In genomic region chr8:12502321-12502775, GRCm38 (mm10) we compare ENCODE assay signal across 8 mouse cellular contexts.
DNase-seq lines count a peak whose midpoint lies in the region; ATAC-seq and TF ChIP-seq lines count a peak whose summit lies in the region.

No protein-coding gene starts in this region.

- no peak; the same call in 1 of the 2 replicates for ATAC-seq in kidney, embryonic 14.5 days (ENCODE audit: low FRiP score, low TSS enrichment)
- ATAC-seq in forebrain, embryonic 11.5 days (replicated peaks; ENCODE audit: low FRiP score) = peak; percentile 83
- ATAC-seq in limb, embryonic 12.5 days (ENCODE audit: insufficient number of reproducible peaks, insufficient read depth, low FRiP score, low TSS enrichment, low read depth) = no peak
- ATAC-seq in neural tube, embryonic 14.5 days (ENCODE audit: low read depth) = peak; percentile 70
- no peak for ATAC-seq in megakaryocyte progenitor cell, adult 5-6 weeks (replicated peaks; ENCODE audit: poor library complexity)

- no peak overlapping the region for H3K9ac ChIP-seq in kidney, embryonic 14.5 days (ENCODE audit: low read depth, low read length)
- peak overlapping the region; percentile 28; the same call in 1 of the 2 replicates for H3K9ac ChIP-seq in forebrain, embryonic 11.5 days (ENCODE audit: low read length)
- H3K9ac ChIP-seq in limb, embryonic 12.5 days (replicated peaks) = no peak overlapping the region; the same call in 1 of the 2 replicates
- H3K9ac ChIP-seq in neural tube, embryonic 14.5 days (replicated peaks; ENCODE audit: low read depth, low read length) = peak overlapping the region; percentile 37; the same call in 1 of the 2 replicates

- peaks cover 74% of the 10 kb centered on the region for H3K27me3 ChIP-seq in kidney, embryonic 14.5 days (ENCODE audit: control insufficient read depth, insufficient read depth, low read length)
- no peaks in the 10 kb centered on the region for H3K27me3 ChIP-seq in kidney, adult 2 months (replicated peaks; ENCODE audit: control insufficient read depth, insufficient read depth, low read length)
- no peaks in the 10 kb centered on the region; the same call in 1 of the 2 replicates for H3K27me3 ChIP-seq in forebrain, embryonic 11.5 days (ENCODE audit: control insufficient read depth, insufficient read depth, low read length)
- peaks cover 91% of the 10 kb centered on the region for H3K27me3 ChIP-seq in limb, embryonic 12.5 days
- peaks cover 18% of the 10 kb centered on the region for H3K27me3 ChIP-seq in neural tube, embryonic 14.5 days (ENCODE audit: control insufficient read depth, insufficient read depth, low read length)

- H3K27ac ChIP-seq in kidney, embryonic 14.5 days (ENCODE audit: low read depth, low read length) = no peak overlapping the region
- H3K27ac ChIP-seq in kidney, adult 2 months (ENCODE audit: insufficient read depth, low read depth, low read length) = no peak overlapping the region
- peak overlapping the region; percentile 92 for H3K27ac ChIP-seq in forebrain, embryonic 11.5 days (ENCODE audit: low read depth, low read length)
- no peak overlapping the region for H3K27ac ChIP-seq in limb, embryonic 12.5 days
- H3K27ac ChIP-seq in neural tube, embryonic 14.5 days (ENCODE audit: low read depth, low read length) = no peak overlapping the region

- DNase-seq in kidney, adult 2 months = no peak
- peak; percentile 84 for DNase-seq in forebrain, embryonic 11.5 days (ENCODE audit: low spot score)
- DNase-seq in layer of hippocampus, postnatal 25 days (ENCODE audit: extremely low spot score in 1 of 2, low spot score in 1 of 2) = no peak
- no peak for DNase-seq in natural killer cell, adult 2 months (ENCODE audit: low spot score in 2 of 2)

- H3K4me1 ChIP-seq in kidney, embryonic 14.5 days (ENCODE audit: control insufficient read depth, insufficient read depth, low read length) = peaks cover 5% of the 10 kb centered on the region; the same call in 1 of the 2 replicates
- no peaks in the 10 kb centered on the region for H3K4me1 ChIP-seq in kidney, adult 2 months (ENCODE audit: control insufficient read depth, insufficient read depth, low read length)
- H3K4me1 ChIP-seq in forebrain, embryonic 11.5 days (replicated peaks; ENCODE audit: control insufficient read depth, insufficient read depth, low read length) = peaks cover 47% of the 10 kb centered on the region
- peaks cover 14% of the 10 kb centered on the region for H3K4me1 ChIP-seq in limb, embryonic 12.5 days (replicated peaks)
- peaks cover 11% of the 10 kb centered on the region; the same call in 1 of the 2 replicates for H3K4me1 ChIP-seq in neural tube, embryonic 14.5 days (ENCODE audit: control insufficient read depth, insufficient read depth, low read length)

- WGBS in kidney, embryonic 14.5 days = under 1% methylated on average over 22 of the region's 22 CpGs
- WGBS in kidney, adult 2 months = 2% methylated on average over 22 of the region's 22 CpGs
- 0% methylated on average over 22 of the region's 22 CpGs for WGBS in forebrain, embryonic 11.5 days
- WGBS in limb, embryonic 12.5 days = 0% methylated on average over 22 of the region's 22 CpGs
- under 1% methylated on average over 22 of the region's 22 CpGs for WGBS in neural tube, embryonic 14.5 days

- TF ChIP-seq CTCF in kidney, adult 2 months (conservative IDR thresholded peaks at IDR 0.05; ENCODE audit: insufficient read depth, insufficient read length, low read depth, low read length) = no peak

- no peak for TF ChIP-seq POLR2A in kidney, adult 2 months (IDR thresholded peaks at IDR 0.05; ENCODE audit: low read depth, low read length)

- no peaks in the 10 kb centered on the region for H3K36me3 ChIP-seq in kidney, embryonic 14.5 days (ENCODE audit: control insufficient read depth, insufficient read depth, low read length)
- no peaks in the 10 kb centered on the region for H3K36me3 ChIP-seq in kidney, adult 2 months (ENCODE audit: control insufficient read depth, insufficient read depth, low read length)
- H3K36me3 ChIP-seq in forebrain, embryonic 11.5 days (ENCODE audit: control insufficient read depth, insufficient read depth, low read length) = no peaks in the 10 kb centered on the region
- no peaks in the 10 kb centered on the region for H3K36me3 ChIP-seq in limb, embryonic 12.5 days
- no peaks in the 10 kb centered on the region for H3K36me3 ChIP-seq in neural tube, embryonic 14.5 days (ENCODE audit: control insufficient read depth, insufficient read depth, low read length)

- peak overlapping the region; percentile 21 for H3K4me3 ChIP-seq in kidney, embryonic 14.5 days (ENCODE audit: low read length)
- H3K4me3 ChIP-seq in kidney, adult 2 months (ENCODE audit: insufficient read depth, low read depth, low read length) = no peak overlapping the region
- no peak overlapping the region for H3K4me3 ChIP-seq in forebrain, embryonic 11.5 days (ENCODE audit: low read depth, low read length)
- peak overlapping the region; percentile 34 for H3K4me3 ChIP-seq in limb, embryonic 12.5 days (replicated peaks)
- H3K4me3 ChIP-seq in neural tube, embryonic 14.5 days (ENCODE audit: low read depth, low read length) = peak overlapping the region; percentile 23

- H3K9me3 ChIP-seq in kidney, embryonic 14.5 days (ENCODE audit: control insufficient read depth, low read length) = no peaks in the 10 kb centered on the region
- no peaks in the 10 kb centered on the region for H3K9me3 ChIP-seq in forebrain, embryonic 11.5 days (ENCODE audit: control insufficient read depth, low read length)
- H3K9me3 ChIP-seq in limb, embryonic 12.5 days = no peaks in the 10 kb centered on the region
- H3K9me3 ChIP-seq in neural tube, embryonic 14.5 days (ENCODE audit: control insufficient read depth, low read length) = no peaks in the 10 kb centered on the region

- H3K4me2 ChIP-seq in kidney, embryonic 14.5 days (replicated peaks; ENCODE audit: low read depth, low read length) = peak overlapping the region; percentile 35
- peak overlapping the region; percentile 45 for H3K4me2 ChIP-seq in forebrain, embryonic 11.5 days (ENCODE audit: low read depth, low read length, severe bottlenecking)
- H3K4me2 ChIP-seq in limb, embryonic 12.5 days = peak overlapping the region; percentile 56
- H3K4me2 ChIP-seq in neural tube, embryonic 14.5 days (ENCODE audit: low read depth, low read length) = peak overlapping the region; percentile 49

Comparison
In these comparisons a context has a peak if more than half of its experiments do, and no peak if none do; other contexts are left out.
1. H3K4me3 ChIP-seq: peak in kidney, embryonic 14.5 days (single experiment), limb, embryonic 12.5 days (single experiment) and neural tube, embryonic 14.5 days (single experiment); none in kidney, adult 2 months (single experiment) and forebrain, embryonic 11.5 days (single experiment).
2. ATAC-seq: peak in forebrain, embryonic 11.5 days (single experiment) and neural tube, embryonic 14.5 days (single experiment); none in kidney, embryonic 14.5 days (single experiment), limb, embryonic 12.5 days (single experiment) and megakaryocyte progenitor cell, adult 5-6 weeks (single experiment).
3. H3K9ac ChIP-seq: peak in forebrain, embryonic 11.5 days (single experiment) and neural tube, embryonic 14.5 days (single experiment); none in kidney, embryonic 14.5 days (single experiment) and limb, embryonic 12.5 days (single experiment).
4. Peak in every context shown above with its lines, with median percentiles within 50 percentile points of each other: H3K4me2 ChIP-seq.